Mouse (Mus musculus): ENCODE measurements at regions not wholly inside any gene's neighbourhood (a gene's known extent, or its start where the extent isn't known, plus 50 kb on each side); places are given as distances from the start of the nearest gene placed in this dataset.
A peak's percentile ranks its signal among the peaks of the same experiment; 100 is the strongest.

- DNase-seq (ENCODE audit: low read depth, low spot score), result no peak
Measured at GRCm38 (mm10) chr13:15802043-15802795, 209.4 kb upstream of the Inhba start.

DNA sequence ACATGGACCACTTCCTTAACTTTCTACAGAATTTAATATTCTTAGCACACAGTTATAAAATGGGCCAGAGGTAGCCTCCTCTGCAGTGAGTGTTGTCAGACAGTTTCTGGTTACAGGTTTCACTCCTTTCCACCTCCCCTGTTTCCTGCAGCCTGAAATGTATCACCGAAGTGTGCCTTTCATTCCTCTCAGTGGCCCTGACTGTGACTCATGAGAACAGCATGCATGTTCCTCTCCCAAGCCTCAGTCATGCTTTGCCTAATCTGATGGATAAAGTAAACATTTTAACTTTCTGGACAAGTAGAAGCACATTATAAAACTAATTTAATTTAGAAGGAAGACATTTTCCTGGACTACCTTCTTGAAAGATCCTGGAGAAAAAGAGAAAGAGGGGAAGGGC is 207.7 kb upstream of the Inhba start:
- no peak for DNase-seq (ENCODE audit: low read depth, low spot score)

GRCm38 (mm10) chr13:15806925-15807324 is 204.7 kb upstream of the Inhba start:
- DNase-seq (ENCODE audit: low read depth, low spot score), result no peak

DNA sequence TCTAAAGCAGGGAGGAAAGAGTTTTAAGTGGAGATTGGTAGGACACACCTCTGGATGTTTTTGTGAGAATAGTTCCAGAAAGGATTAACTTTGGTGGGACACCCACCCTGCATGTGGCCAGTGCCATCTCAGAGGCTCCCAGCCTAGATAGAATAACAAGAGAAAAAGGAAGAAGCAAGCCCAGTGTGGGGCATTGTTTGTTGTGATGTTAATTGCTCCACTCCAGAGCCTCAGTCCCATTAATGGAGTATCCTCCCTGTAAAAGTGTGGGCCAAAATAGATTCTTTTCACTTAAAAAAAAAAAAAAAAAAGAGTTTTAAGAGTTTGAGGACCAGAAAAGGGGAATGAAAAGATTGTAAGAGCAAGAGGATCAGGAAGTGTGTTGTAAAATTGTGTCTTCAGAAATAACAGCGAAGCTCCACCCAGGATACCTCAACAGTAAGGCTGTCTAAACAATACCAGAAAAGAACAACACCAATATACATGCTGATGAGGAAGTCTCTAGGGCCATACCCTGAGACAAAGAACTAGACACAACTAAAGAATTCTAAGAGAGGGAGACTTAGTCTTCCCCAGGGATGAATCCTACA is 189.3 kb upstream of the Inhba start:
- no peak for DNase-seq (ENCODE audit: low read depth, low spot score)

DNA sequence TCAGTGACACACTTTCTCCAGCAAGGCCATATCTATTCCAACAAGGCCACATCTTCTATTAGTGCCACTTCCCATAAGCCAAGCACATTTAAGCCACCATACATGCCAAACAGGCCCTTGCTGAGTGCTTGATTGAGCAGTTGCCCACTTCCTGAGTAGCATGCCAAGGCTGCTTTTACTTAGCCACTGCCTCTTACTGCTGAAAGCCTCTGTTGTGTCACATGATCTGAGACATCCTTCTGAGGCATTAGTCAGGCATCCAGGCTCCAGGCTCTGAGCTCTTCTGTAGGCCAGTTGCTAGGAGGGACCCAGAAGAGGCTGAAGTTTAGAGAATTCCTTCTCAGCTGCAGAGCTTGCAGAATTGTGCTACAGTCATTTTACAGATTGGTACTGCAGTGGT is 165.8 kb upstream of the Inhba start:
- no peak for DNase-seq (ENCODE audit: low read depth, low spot score)

GRCm38 (mm10) chr13:15848017-15848416 is 163.6 kb upstream of the Inhba start:
- no peak for DNase-seq (ENCODE audit: low read depth, low spot score)

DNA sequence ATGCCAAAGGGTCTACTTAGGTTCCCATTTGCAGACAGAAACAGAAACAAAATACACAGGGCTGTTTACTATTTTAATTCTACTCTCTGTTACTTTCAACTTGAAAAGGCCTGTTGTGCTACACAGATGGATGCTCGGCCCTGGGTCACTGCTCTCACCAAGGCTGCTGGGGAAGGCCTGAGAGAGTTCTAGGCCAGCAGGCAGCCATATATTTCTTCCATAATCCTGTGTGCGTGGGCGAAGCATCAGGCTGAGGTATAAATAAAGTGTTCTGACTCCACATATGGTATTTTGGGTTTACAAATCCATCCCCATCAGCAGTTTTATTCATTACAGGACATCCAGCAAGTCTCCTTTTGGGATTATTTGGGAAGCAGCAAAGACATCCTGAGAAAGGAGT is 162.5 kb upstream of the Inhba start:
- DNase-seq (ENCODE audit: low read depth, low spot score), result no peak

DNA sequence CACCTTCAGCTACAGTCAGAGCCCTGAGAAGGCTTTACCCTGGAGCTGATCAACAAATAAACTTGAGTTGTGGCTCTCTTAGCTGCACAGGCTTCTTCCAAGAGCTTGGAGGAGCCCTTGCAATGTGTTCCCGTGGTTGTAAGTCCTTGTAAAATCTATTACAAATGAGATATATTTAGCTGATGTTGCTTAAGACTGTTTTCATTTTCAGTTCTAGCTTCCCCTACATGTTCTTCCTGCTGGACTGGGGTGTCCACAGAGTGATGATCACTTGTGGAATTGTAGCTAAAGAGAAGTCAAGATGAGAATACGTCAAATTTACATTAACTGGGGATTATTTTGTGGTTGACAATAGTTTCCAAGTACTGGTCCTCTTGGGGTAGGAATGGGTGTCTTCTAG is 161.3 kb upstream of the Inhba start:
- DNase-seq (ENCODE audit: low read depth, low spot score), result no peak

DNA sequence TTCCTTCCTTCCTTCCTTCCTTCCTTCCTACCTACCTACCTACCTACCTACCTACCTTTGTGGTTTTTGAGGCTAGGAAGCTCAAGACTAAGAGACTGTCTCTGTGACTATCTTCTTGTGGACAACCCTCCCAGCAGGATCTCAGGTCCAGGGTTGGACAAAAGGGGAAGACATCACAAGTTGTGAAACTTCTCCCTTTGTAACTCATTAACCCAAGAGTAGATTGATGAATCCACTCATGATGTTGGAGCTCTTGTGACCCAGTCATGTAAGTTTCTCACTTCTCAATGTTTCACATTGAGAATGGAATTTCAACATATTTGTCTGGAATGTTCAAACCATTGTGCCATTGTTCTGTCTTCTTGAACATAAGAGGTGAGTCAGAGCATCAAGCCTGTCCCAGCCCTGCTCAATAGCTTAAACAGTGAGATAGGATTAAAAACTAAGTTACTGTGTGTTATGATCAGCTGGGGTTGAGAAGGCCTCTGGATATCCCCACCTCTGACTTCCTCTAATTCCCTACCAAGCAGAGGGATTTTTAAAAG is 158.6 kb upstream of the Inhba start:
- DNase-seq (ENCODE audit: low read depth, low spot score), result no peak

GRCm38 (mm10) chr13:15862941-15863340 is 148.7 kb upstream of the Inhba start:
- DNase-seq (ENCODE audit: low read depth, low spot score), result no peak

DNA sequence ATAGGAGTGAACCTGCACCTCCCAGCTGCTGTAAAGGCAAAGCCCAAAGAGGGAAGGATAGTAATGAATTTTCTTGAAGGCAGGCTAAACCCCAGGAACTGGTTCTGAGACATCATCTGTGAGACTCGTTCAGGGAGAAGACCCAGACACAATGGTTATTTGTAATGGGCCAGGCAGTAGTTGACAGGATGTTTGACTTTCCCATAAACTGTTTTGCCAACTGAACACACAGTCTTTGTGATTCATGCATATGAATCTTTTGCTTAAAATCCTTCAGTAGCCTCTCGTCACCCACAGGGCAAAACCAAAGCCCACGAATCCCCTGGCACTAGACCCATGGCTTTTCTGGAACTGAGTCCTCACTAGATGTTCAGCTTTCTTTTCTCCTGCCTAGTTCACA is 148.3 kb upstream of the Inhba start:
- DNase-seq (ENCODE audit: low read depth, low spot score), result no peak

DNA sequence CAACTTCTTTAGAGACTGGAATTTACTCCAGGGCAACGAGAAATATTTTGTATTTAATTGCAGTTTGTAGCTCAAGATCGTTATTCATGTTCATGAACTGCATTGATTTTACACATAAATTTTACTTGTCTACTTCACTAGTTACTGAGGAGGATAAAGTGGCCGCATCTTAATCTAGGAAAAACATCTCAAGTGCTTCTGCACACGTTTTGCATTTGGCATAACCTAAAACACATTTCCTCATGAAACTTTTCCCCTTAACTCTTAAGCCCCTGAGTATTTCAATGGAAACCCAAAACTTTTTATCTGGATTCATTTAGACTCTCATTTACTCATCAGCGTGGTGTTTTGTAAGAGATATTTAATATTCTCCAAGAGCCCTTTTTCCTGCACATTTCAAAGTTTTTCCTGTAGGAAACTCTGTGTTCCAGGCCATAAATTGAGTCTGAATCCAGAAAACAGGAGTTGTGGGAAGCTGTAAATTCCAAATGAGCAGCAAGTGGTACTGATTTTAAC is 144.5 kb upstream of the Inhba start:
- peak; percentile 47 for DNase-seq (ENCODE audit: low read depth, low spot score)

- DNase-seq (ENCODE audit: low read depth, low spot score), result no peak
Measured at GRCm38 (mm10) chr13:15877606-15878005, 134.0 kb upstream of the Inhba start.

DNA sequence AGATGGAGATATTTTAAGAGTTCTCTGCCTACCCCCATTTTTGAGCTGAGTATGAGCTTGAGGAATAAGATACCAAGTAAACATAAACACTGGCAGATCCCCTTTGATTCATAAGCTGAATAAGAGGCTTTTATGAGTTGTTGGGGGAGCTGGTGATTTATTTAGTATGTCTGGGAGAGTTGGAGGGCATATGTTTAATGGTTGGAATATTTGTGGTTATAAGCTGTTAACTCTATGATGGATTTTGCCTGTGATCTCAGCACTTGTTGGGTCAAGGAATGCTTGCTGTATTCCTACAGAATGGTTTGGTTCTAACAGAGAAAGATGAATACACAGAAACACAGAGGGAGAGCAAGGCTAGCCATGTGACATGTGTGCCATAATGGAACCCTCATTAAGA is 132.1 kb upstream of the Inhba start:
- DNase-seq (ENCODE audit: low read depth, low spot score), result no peak

DNA sequence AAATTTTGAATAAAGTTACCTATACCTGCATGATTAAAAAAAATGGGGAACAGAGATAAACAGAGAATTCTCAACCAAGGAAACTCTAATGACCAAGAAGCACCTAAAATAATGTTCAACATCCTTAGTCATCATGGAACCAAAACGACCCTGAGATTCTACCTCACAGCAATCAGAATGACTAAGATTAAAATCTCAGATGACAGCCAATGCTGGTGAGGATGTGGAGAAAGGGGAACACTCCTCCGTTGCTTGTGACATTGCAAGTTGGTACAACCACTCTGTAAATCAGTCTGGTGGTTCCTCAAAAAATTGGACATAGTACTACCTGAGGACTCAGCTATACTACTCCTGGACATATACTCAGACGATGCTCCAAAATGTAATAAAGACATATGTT is 120.9 kb upstream of the Inhba start:
- DNase-seq (ENCODE audit: low read depth, low spot score), result no peak

GRCm38 (mm10) chr13:15891403-15891802 is 120.2 kb upstream of the Inhba start:
- no peak for DNase-seq (ENCODE audit: low read depth, low spot score)

- no peak for DNase-seq (ENCODE audit: low read depth, low spot score)
Measured at GRCm38 (mm10) chr13:15898201-15898600, 113.5 kb upstream of the Inhba start.

- no peak for DNase-seq (ENCODE audit: low read depth, low spot score)
Measured at GRCm38 (mm10) chr13:15901710-15902675, 109.7 kb upstream of the Inhba start.

DNA sequence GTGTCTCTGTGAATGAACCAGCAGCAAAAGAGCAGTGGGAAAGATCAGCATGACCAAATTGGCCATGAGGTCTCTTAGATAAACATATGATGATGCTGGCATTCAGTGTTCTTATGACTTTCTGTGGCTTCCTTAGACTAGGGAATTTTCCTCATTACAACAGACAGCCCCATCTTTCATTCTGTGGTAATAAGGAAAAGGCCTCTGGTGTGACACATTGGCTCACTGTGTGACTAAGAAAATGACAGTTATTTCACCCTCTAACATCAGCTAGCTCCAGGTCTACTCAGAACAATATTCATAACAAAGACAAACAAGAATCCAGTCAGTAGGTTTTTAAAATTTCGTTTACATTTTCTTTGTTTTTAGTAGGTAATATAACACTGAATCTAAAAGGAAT is 103.8 kb upstream of the Inhba start:
- no peak for DNase-seq (ENCODE audit: low read depth, low spot score)

GRCm38 (mm10) chr13:15910578-15910977 is 101.1 kb upstream of the Inhba start:
- DNase-seq (ENCODE audit: low read depth, low spot score), result no peak

GRCm38 (mm10) chr13:15911263-15911662 is 100.4 kb upstream of the Inhba start:
- no peak for DNase-seq (ENCODE audit: low read depth, low spot score)

- no peak for DNase-seq (ENCODE audit: low read depth, low spot score)
Measured at GRCm38 (mm10) chr13:15914270-15914669, 97.4 kb upstream of the Inhba start.
